Mouse (Mus musculus) cerebellum, postnatal 10 days (tissue): ENCODE results near the gene Gm45140.

Experiments
- DNase-seq, 2 experiments: peaks; one replicate each; pipeline ENCODE4 v3.0.0; 2021; ENCODE audit warnings: mixed read lengths in 2 of 2

Gm45140 gene

GRCm38 (mm10) chr6:87835695-87836094 lies at the start of gene Gm45140:
Gm45140 (minus strand) TSS chr6:87835795.
- DNase-seq: no peak

GRCm38 (mm10) chr6:87882816-87883215 lies 47.2 kb upstream of the Gm45140 start:
- peak; percentile 41 to 47 for DNase-seq

DNA sequence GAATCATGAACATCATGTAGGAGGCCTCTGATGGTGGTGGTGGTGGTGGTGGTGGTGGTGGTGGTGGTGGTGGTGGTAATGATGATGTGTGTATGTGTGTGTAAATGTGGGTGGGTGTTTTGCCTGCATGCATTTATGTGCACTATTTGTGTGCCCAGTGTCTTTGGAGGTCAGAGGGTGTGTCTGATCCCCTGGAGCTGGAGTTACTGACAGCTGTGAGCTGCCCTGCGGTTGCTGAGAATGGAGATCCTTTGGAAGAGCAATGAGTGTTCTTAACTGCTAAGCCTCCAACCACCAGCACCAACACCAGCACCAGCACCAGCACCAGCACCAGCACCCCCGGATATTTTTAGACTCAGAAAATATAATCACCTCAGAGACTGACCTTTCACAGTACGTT lies 46.6 kb upstream of the Gm45140 start:
- DNase-seq: no peak

GRCm38 (mm10) chr6:87879628-87880027 lies 44.0 kb upstream of the Gm45140 start:
- DNase-seq: no peak

GRCm38 (mm10) chr6:87879010-87879409 lies 43.4 kb upstream of the Gm45140 start:
- DNase-seq: no peak

- no peak for DNase-seq
These were observed 40.6 kb upstream of the Gm45140 start for GRCm38 (mm10) chr6:87876068-87876643.

DNA sequence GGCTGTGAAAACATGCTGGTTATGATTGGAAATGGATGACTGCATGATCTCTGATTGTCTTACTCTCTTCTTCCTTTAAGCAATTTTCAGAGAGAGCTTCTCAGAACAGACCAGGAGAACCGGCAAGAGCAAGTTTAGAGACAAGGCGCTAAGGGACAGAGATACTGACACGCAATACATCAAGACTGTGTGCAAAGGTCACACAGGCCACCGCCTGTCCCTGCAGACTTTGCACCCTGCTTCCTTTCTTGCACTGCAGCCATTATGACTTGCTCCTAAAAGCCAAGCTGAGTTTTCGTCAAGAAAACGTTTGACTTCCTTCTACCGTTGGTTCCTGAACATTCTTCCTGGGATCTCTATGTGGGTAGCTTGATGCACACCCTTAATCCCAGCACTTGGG lies 40.0 kb upstream of the Gm45140 start:
- DNase-seq: no peak

DNA sequence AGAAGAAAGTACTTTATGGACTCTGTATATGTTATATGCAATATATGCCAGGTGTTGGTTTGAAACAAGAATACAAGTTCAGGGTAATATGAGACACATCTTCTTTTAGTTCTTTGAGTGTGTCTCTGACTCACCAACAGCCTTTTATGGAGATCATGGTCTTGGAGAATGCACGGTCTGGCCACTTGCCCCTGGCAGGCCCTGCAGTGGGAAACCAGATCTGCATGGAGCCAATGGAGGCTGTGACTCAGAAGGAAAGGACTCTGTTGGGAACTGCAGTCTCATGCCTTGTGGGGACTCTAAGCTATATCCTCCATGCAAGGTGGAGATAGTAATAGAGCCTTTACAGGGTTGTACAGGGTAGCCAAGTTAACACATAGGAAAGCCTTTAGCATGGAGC lies 39.5 kb upstream of the Gm45140 start:
- DNase-seq: no peak

- DNase-seq: no peak
These were observed 38.4 kb upstream of the Gm45140 start for GRCm38 (mm10) chr6:87873963-87874362.

DNA sequence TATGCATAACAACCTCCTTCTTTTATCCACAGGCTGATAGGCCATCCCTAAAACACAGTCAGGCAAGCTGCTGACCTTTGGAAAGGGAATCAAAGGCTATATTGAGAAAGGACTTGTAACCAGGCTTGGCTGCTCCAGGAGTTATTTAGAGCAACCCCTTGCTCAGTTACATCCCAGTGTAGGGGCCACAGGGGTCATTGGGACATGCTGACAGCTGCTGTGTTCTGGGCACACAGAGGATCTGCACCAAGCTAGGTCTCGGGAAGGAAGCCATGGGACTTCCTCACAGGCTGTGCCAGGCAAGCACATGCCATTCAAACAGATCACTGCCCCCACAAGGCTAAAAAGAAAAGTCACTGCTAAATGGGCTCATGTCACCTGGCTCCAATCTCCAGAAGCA lies 37.5 kb upstream of the Gm45140 start:
- DNase-seq: peak in 1 of 2 experiments; percentile 13

- DNase-seq: no peak
These were observed 35.6 kb upstream of the Gm45140 start for GRCm38 (mm10) chr6:87871240-87871639.

- no peak for DNase-seq
These were observed 34.8 kb upstream of the Gm45140 start for GRCm38 (mm10) chr6:87870440-87870839.

- DNase-seq: peak; percentile 47 to 56
These were observed 33.4 kb upstream of the Gm45140 start for GRCm38 (mm10) chr6:87868871-87869506.

DNA sequence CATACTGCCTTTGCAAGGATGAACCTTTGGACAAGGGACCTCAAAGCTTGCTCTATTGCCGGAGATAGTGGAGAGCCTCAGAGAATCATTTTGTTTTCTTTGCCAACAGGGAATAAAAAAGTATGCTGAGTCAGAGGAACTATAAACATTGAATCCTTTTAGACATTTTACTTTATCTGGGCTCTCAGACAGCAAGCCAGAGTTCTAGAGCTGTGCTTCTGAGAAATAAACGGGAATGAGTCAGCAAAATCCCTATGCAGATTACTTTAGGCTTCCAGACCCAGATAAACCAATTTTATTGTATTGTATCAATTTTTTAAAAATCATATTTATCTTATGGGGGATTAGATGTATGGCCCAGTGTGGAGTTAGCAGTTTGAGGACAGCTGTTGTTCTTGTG lies 31.7 kb upstream of the Gm45140 start:
- no peak for DNase-seq

DNA sequence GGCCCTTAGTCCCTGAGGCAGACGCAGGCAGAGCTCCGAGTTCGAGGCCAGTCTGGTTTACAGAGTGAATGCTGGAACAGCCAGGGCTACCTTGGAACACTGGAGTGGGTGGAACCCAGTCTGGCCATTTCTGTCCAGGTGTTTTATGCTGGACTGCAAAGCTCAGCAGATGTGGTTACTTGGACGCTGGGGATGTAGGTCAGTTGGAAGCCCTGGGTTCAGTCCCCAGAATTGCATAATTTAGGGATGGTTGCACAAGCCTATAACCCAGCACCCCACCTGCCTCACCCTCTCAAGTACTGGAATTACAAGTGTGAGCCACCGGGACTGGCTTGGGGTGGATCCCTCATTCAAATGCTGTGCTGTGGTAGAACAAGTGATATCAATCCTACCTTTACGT lies 30.6 kb upstream of the Gm45140 start:
- no peak for DNase-seq

DNA sequence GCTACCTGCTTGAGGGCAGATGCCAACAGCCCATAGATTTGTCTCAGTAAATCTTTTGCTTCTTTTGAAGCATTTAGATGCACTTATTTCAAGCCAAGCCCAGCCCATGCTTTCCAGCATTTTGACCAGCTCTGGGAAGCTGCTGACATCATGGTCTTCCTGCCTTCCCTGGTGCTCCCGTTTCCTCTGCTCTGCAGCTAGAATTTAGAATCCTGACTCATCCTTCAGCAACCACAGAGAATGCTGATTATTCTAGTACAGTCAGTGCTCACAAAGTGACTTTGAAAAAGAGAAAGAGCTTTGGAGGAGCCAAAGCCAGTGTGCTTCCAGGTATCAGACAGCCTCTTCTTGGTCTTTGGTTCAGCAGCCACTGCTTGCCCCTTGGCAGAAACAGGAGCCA lies 21.5 kb upstream of the Gm45140 start:
- no peak for DNase-seq

DNA sequence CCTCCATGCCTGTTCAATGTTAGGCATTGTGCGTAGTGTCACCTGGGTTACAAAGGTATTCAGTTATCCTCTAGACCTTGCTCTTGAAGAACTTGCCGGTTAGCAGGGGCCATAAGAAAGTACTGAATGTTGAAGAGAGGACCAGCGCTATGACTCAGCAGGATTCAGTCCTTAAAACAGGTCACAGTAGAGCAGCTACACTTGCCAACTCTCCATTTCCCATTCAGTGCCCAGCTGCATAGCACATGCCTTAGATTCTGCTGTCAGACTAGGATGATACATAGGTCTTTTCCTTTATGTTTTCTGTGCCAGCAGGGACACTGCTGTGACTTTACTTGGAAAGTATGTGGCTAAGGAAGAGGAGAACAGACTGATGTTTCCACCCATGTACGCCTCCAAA lies 17.9 kb upstream of the Gm45140 start:
- no peak for DNase-seq

- no peak for DNase-seq
These were observed 16.3 kb upstream of the Gm45140 start for GRCm38 (mm10) chr6:87851871-87852270.

DNA sequence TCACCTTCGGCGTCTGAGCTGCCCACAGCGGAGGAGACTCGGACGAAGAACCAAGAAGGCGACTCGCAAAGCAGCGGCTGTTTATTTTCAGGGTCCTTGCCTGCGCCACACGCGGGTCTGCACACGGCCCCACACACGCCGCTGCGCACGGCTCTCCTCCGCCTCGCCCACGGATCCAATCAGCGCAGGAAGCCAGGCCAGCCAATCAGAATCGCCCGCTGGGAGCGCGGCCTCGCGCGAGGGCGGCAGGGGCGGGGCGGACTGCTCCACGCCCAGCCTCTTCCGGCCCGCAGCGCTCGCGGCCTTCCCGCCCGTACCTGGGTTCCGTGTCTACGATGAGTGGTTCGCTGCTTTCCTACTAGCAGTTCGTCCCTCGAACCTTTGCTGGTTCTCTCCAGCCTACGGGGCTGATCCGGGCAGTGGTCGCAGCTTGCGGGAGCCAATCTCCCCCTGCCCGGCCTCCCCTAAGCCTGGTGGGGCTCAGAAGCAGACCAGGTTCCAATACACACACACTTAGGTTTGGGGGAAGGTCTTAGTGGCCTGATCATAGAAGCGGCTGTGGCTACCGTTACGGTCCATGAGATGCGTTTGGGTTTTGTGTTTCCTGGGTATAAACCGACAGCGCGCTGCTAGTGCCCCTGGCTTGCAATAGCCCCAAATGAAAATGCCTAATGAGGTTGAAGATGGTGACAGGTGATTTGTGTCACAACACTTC lies 15.5 kb upstream of the Gm45140 start, which contains the start of gene Cnbp:
Gene Cnbp, minus strand, starts transcription at position 207 of the 715 bp plus-strand sequence.
- DNase-seq: peak; percentile 99

GRCm38 (mm10) chr6:87850155-87850899 lies 14.7 kb upstream of the Gm45140 start:
- DNase-seq: peak; percentile 80 to 83

DNA sequence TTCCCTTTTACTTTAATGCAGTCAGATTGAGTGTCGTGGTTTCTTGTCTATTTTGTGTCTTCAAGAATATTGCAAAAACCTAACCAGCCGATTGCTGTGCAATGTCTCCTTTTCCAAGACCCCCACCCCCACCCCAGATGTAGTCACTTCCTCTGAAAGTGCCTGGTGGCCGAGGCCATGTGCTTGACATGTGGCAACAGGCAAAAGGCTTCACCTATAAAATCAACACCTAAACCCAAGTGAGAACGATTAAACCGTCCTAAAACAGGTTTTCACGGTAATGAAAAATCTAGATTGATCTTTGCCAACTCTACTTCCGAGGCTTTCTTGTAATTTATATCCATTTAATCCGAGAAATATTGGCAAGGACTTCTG lies 14.2 kb upstream of the Gm45140 start:
- peak in 1 of 2 experiments; percentile 20 for DNase-seq

- no peak for DNase-seq
These were observed 11.2 kb upstream of the Gm45140 start for GRCm38 (mm10) chr6:87846813-87847212.

GRCm38 (mm10) chr6:87845031-87845695 lies 9.6 kb upstream of the Gm45140 start:
- DNase-seq: peak; percentile 65 to 66
